In the genomic region with DNA sequence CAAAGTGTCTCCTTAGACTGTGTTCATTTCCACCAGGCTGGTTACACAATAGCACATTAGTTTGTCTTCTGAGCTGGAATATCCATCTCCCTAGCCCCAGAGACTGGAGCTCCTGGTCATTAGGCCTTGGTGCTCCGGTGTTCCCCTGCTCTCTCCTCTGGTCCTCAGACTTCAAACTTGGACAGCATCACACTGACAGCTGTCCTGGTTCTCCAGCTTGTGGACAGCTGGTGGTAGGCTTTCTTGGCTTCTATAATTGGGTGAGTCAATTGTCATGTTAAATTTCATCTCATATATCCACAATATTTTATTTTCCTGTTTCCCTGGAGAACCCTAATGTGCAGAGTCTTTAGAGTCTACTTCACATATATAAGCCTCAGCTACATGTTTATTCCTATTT, we compare ENCODE assay signal across 22 mouse cellular contexts. TPM values are rescaled to one million over a fixed set of nuclear protein-coding genes. Genes with fewer than 3 reads are reported as not detected.
DNase-seq lines count a peak whose midpoint lies in the region; ATAC-seq and TF ChIP-seq lines count a peak whose summit lies in the region.
"Had no signal": no experiment of that assay in that cellular context is flagged by ENCODE, and none has a peak within 500 bp of the region (broad histone marks: within the 10 kb centered on the region; RNA-seq: fewer than 3 reads in every experiment).

No protein-coding gene starts in this region.

- ATAC-seq in frontal cortex, adult (ENCODE audit: low TSS enrichment): 0 out of 2 replicates have a peak, but pooled peaks have one; percentile 20
- ATAC-seq: activated CD4-positive, CD25-positive, alpha-beta regulatory T cell, adult 4 months; CD4-positive, CD25-positive, alpha-beta regulatory T cell, adult 4 months had no signal

- TF ChIP-seq POLR2A in myocyte (IDR thresholded peaks at IDR 0.05; ENCODE audit: insufficient read length, low read depth): no peak

- no peaks in the 10 kb centered on the region for H3K79me2 ChIP-seq in myocyte (ENCODE audit: control insufficient read depth, insufficient read depth)

- H3K4me2 ChIP-seq in myocyte (ENCODE audit: low read depth): no peak overlapping the region

- no peaks in the 10 kb centered on the region for H3K27me3 ChIP-seq in myocyte (ENCODE audit: control insufficient read depth, insufficient read depth, insufficient read length)
- H3K27me3 ChIP-seq: CH12.LX, Patski had no signal

- peak; percentile 16 to 25 for DNase-seq in cerebellum, postnatal 10 days
- no peak for DNase-seq in cerebellum, adult 8-10 months
- no peak for DNase-seq in frontal cortex, postnatal 14 days (ENCODE audit: low spot score in 2 of 2)
- DNase-seq in left cerebral cortex, postnatal 14 days (ENCODE audit: low spot score in 2 of 2): no peak
- DNase-seq: adrenal gland, adult 2 months; adrenal gland, adult 8-10 months; adrenal gland, postnatal 10 days; adrenal gland, postnatal 14 days; adrenal gland, postnatal 25 days; adrenal gland, postnatal 36 days; B cell, adult 2 months; cerebellum, adult 11 months; cerebellum, adult 11-12 months; cerebellum, adult 18-20 months had no signal

- intact Hi-C loops in left cerebral cortex, postnatal 14 days (cut with DNase I): no loop called here

- no peak overlapping the region for H3K4me3 ChIP-seq in myocyte

- H3K36me3 ChIP-seq in myocyte (ENCODE audit: control insufficient read depth, insufficient read depth): no peaks in the 10 kb centered on the region
- H3K36me3 ChIP-seq: G1E had no signal

- no peak overlapping the region for H3ac ChIP-seq in myocyte (ENCODE audit: control insufficient read depth, insufficient read length)

TF ChIP-seq in myocyte, 11 proteins besides CTCF, POLR2A, EP300 and RAD21:
- TF ChIP-seq SRF (IDR thresholded peaks at IDR 0.05; ENCODE audit: control insufficient read depth, insufficient read length, low read depth) (no peak), TCF12 (IDR thresholded peaks at IDR 0.05; ENCODE audit: insufficient read depth, poor library complexity, severe bottlenecking) (peak; percentile 79), MYOD1 (IDR thresholded peaks at IDR 0.05; ENCODE audit: control insufficient read depth in 1 of 3, insufficient read length in 2 of 3, low read depth in 2 of 3) (peak; percentile 72 to 92 (median 81)), MYOG (IDR thresholded peaks at IDR 0.05; ENCODE audit: control insufficient read depth in 1 of 3, insufficient read depth in 1 of 3, insufficient read length in 2 of 3, low read depth in 2 of 3) (peak; percentile 44 to 97 (median 89))

RNA-seq across cellular contexts. Expression of gene Fras1, which starts 51.5 kb away (rescaled TPM):
- polyA plus RNA-seq in myocyte (2012; fragmentation: generic; extraction: Trizol): 1.5 TPM
- total RNA-seq in left cerebral cortex, postnatal 14 days (2021): 10 to 100 TPM; 20.2 to 20.8 TPM
- total RNA-seq: MEL had no signal

Comparison
In these comparisons a context has a peak if more than half of its experiments do, and no peak if none do; other contexts are left out.
1. DNase-seq: peak in cerebellum, postnatal 10 days (2 of 2); none in cerebellum, adult 8-10 months (single experiment), frontal cortex, postnatal 14 days (0 of 2) and left cerebral cortex, postnatal 14 days (0 of 2).